Comparison of ENCODE assay signal across 8 mouse cellular contexts in genomic region chr13:104288226-104288859, GRCm38 (mm10). TPM values are rescaled to one million over a fixed set of nuclear protein-coding genes. Genes with fewer than 3 reads are reported as not detected.
A peak's percentile ranks its signal among the peaks of the same experiment; 100 is the strongest.
DNase-seq lines count a peak whose midpoint lies in the region; ATAC-seq and TF ChIP-seq lines count a peak whose summit lies in the region.

No protein-coding gene starts in this region.

- TF ChIP-seq POLR2A in bone marrow, adult 2 months (IDR thresholded peaks at IDR 0.05; ENCODE audit: borderline replicate concordance, control insufficient read depth, low read depth, low read length), result no peak

- H3K36me3 ChIP-seq in embryonic facial prominence, embryonic 15.5 days, result no peaks in the 10 kb centered on the region
- H3K36me3 ChIP-seq in heart, embryonic 12.5 days, result no peaks in the 10 kb centered on the region
- no peaks in the 10 kb centered on the region for H3K36me3 ChIP-seq in kidney, embryonic 14.5 days (ENCODE audit: control insufficient read depth, insufficient read depth, low read length)
- no peaks in the 10 kb centered on the region for H3K36me3 ChIP-seq in liver, embryonic 16.5 days (ENCODE audit: control insufficient read depth, insufficient read depth)

- DNase-seq in neural tube, embryonic 10.5 days (ENCODE audit: extremely low spot score, low spot score), result peak; percentile 50
- peak; percentile 74 for DNase-seq in urinary bladder, postnatal 14 days (ENCODE audit: low spot score)

- no peak overlapping the region for H3K27ac ChIP-seq in bone marrow, adult 2 months (ENCODE audit: control insufficient read depth, insufficient read depth, low read depth, low read length, poor library complexity)
- peak overlapping the region; percentile 91 for H3K27ac ChIP-seq in embryonic facial prominence, embryonic 15.5 days (replicated peaks)
- peak overlapping the region; percentile 86 for H3K27ac ChIP-seq in heart, embryonic 12.5 days (ENCODE audit: poor library complexity, severe bottlenecking)
- peak overlapping the region; percentile 4; the same call in 1 of the 2 replicates for H3K27ac ChIP-seq in kidney, embryonic 14.5 days (ENCODE audit: low read depth, low read length)
- peak overlapping the region; percentile 30; the same call in 1 of the 2 replicates for H3K27ac ChIP-seq in liver, embryonic 16.5 days (ENCODE audit: low read length)

- peak; percentile 7 for ATAC-seq in CD4-positive, CD25-positive, alpha-beta regulatory T cell, adult 4 months
- ATAC-seq in embryonic facial prominence, embryonic 15.5 days (ENCODE audit: insufficient number of reproducible peaks, low FRiP score, low TSS enrichment, low read depth), result no peak
- peak; percentile 33; the same call in 1 of the 2 replicates for ATAC-seq in heart, embryonic 12.5 days (ENCODE audit: insufficient number of reproducible peaks, low FRiP score)
- peak; percentile 77; the same call in 1 of the 2 replicates for ATAC-seq in kidney, embryonic 14.5 days (ENCODE audit: low FRiP score, low TSS enrichment)
- ATAC-seq in liver, embryonic 16.5 days (ENCODE audit: low read depth), result peak; percentile 58

- no peaks in the 10 kb centered on the region for H3K27me3 ChIP-seq in embryonic facial prominence, embryonic 15.5 days
- no peaks in the 10 kb centered on the region for H3K27me3 ChIP-seq in heart, embryonic 12.5 days (replicated peaks)
- no peaks in the 10 kb centered on the region for H3K27me3 ChIP-seq in kidney, embryonic 14.5 days (ENCODE audit: control insufficient read depth, insufficient read depth, low read length)
- no peaks in the 10 kb centered on the region for H3K27me3 ChIP-seq in liver, embryonic 16.5 days (ENCODE audit: control insufficient read depth, insufficient read depth, low read depth, low read length)

- under 1% methylated on average over 7 of the region's 7 CpGs for WGBS in bone marrow, adult 2 months
- WGBS in embryonic facial prominence, embryonic 15.5 days, result under 1% methylated on average over 7 of the region's 7 CpGs
- WGBS in heart, embryonic 12.5 days, result under 1% methylated on average over 7 of the region's 7 CpGs
- WGBS in kidney, embryonic 14.5 days, result under 1% methylated on average over 7 of the region's 7 CpGs
- WGBS in liver, embryonic 16.5 days (ENCODE audit: insufficient replicate concordance), result 2% methylated on average over 7 of the region's 7 CpGs

- H3K4me2 ChIP-seq in embryonic facial prominence, embryonic 15.5 days (replicated peaks), result peak overlapping the region; percentile 59
- peak overlapping the region; percentile 58 for H3K4me2 ChIP-seq in heart, embryonic 12.5 days
- H3K4me2 ChIP-seq in kidney, embryonic 14.5 days (replicated peaks; ENCODE audit: low read depth, low read length), result peak overlapping the region; percentile 67
- H3K4me2 ChIP-seq in liver, embryonic 16.5 days (ENCODE audit: low read depth, low read length), result peak overlapping the region; percentile 92

- H3K9ac ChIP-seq in embryonic facial prominence, embryonic 15.5 days, result no peak overlapping the region
- H3K9ac ChIP-seq in heart, embryonic 12.5 days, result peak overlapping the region; percentile 62
- peak overlapping the region; percentile 55 for H3K9ac ChIP-seq in kidney, embryonic 14.5 days (ENCODE audit: low read depth, low read length)
- 0 out of 2 replicates have a peak overlapping the region, but pooled peaks have one; percentile 5 for H3K9ac ChIP-seq in liver, embryonic 16.5 days (ENCODE audit: low read depth, low read length)

- TF ChIP-seq CTCF in bone marrow, adult 2 months (IDR thresholded peaks at IDR 0.05; ENCODE audit: control insufficient read depth, insufficient read depth, low read length), result no peak

- no peaks in the 10 kb centered on the region for H3K9me3 ChIP-seq in embryonic facial prominence, embryonic 15.5 days (replicated peaks)
- H3K9me3 ChIP-seq in heart, embryonic 12.5 days (replicated peaks), result no peaks in the 10 kb centered on the region
- H3K9me3 ChIP-seq in kidney, embryonic 14.5 days (ENCODE audit: control insufficient read depth, low read length), result no peaks in the 10 kb centered on the region
- H3K9me3 ChIP-seq in liver, embryonic 16.5 days (replicated peaks; ENCODE audit: control insufficient read depth, low read length), result no peaks in the 10 kb centered on the region

- H3K4me1 ChIP-seq in bone marrow, adult 2 months (ENCODE audit: control insufficient read depth, insufficient read depth, low read length), result no peaks in the 10 kb centered on the region
- peaks cover 11% of the 10 kb centered on the region; the same call in 1 of the 2 replicates for H3K4me1 ChIP-seq in embryonic facial prominence, embryonic 15.5 days
- H3K4me1 ChIP-seq in heart, embryonic 12.5 days (replicated peaks), result no peaks in the 10 kb centered on the region
- H3K4me1 ChIP-seq in kidney, embryonic 14.5 days (ENCODE audit: control insufficient read depth, insufficient read depth, low read length), result peaks cover 10% of the 10 kb centered on the region; the same call in 1 of the 2 replicates
- peaks cover 8% of the 10 kb centered on the region for H3K4me1 ChIP-seq in liver, embryonic 16.5 days (ENCODE audit: control insufficient read depth, low read depth, low read length)

- peak overlapping the region; percentile 52 for H3K4me3 ChIP-seq in bone marrow, adult 2 months (replicated peaks; ENCODE audit: control insufficient read depth, low read depth, low read length)
- H3K4me3 ChIP-seq in embryonic facial prominence, embryonic 15.5 days (replicated peaks), result peak overlapping the region; percentile 52
- peak overlapping the region; percentile 55 for H3K4me3 ChIP-seq in heart, embryonic 12.5 days
- peak overlapping the region; percentile 47 for H3K4me3 ChIP-seq in kidney, embryonic 14.5 days (ENCODE audit: low read length)
- H3K4me3 ChIP-seq in liver, embryonic 16.5 days (ENCODE audit: low read depth, low read length), result peak overlapping the region; percentile 69

RNA-seq across cellular contexts. Expression of gene Adamts6, which starts 0.7 kb away (rescaled TPM):
- 10 to 100 TPM; 24.2 to 26.5 TPM for polyA plus RNA-seq in CD4-positive, CD25-positive, alpha-beta regulatory T cell, adult 4 months (2017; shearing (Covaris generic))
- polyA plus RNA-seq in bone marrow, adult 2 months (2011; ENCODE audit: insufficient read depth, insufficient read length, low replicate concordance, missing spikeins), result 0.52 and 1.4 TPM in 2 replicates
- 1.9 and 2.4 TPM in 2 replicates for polyA plus RNA-seq in embryonic facial prominence, embryonic 15.5 days (2015; fragmentation: Nextera tagmentation; extraction: Ambion mirVana)
- polyA plus RNA-seq in heart, embryonic 12.5 days (2016; fragmentation: Nextera tagmentation; extraction: Ambion mirVana), result 5.7 and 6.8 TPM in 2 replicates
- polyA plus RNA-seq in kidney, embryonic 14.5 days (2014; fragmentation: Nextera tagmentation; extraction: Ambion mirVana), result 2.8 and 4.8 TPM in 2 replicates
- polyA plus RNA-seq in liver, embryonic 16.5 days (2015; fragmentation: Nextera tagmentation; extraction: Ambion mirVana), result 0.25 and 0.27 TPM in 2 replicates

RNA-seq across cellular contexts. Expression of gene Ppwd1, which starts 59.7 kb away (rescaled TPM):
- 10 to 100 TPM; 14.9 to 15.6 TPM for polyA plus RNA-seq in CD4-positive, CD25-positive, alpha-beta regulatory T cell, adult 4 months (2017; shearing (Covaris generic))
- 12.2 and 16.4 TPM in 2 replicates for polyA plus RNA-seq in bone marrow, adult 2 months (2011; ENCODE audit: insufficient read depth, insufficient read length, low replicate concordance, missing spikeins)
- 14.7 TPM in 2 replicates for polyA plus RNA-seq in embryonic facial prominence, embryonic 15.5 days (2015; fragmentation: Nextera tagmentation; extraction: Ambion mirVana)
- 10.6 and 11.0 TPM in 2 replicates for polyA plus RNA-seq in heart, embryonic 12.5 days (2016; fragmentation: Nextera tagmentation; extraction: Ambion mirVana)
- polyA plus RNA-seq in kidney, embryonic 14.5 days (2014; fragmentation: Nextera tagmentation; extraction: Ambion mirVana), result 19.5 and 21.9 TPM in 2 replicates
- 8.4 TPM in 2 replicates for polyA plus RNA-seq in liver, embryonic 16.5 days (2015; fragmentation: Nextera tagmentation; extraction: Ambion mirVana)

RNA-seq across cellular contexts. Expression of gene Cenpk, which starts 59.9 kb away (rescaled TPM):
- polyA plus RNA-seq in CD4-positive, CD25-positive, alpha-beta regulatory T cell, adult 4 months (2017; shearing (Covaris generic)), result 1 to 10 TPM; 2.6 to 5.6 TPM
- 20.8 and 22.4 TPM in 2 replicates for polyA plus RNA-seq in bone marrow, adult 2 months (2011; ENCODE audit: insufficient read depth, insufficient read length, low replicate concordance, missing spikeins)
- polyA plus RNA-seq in embryonic facial prominence, embryonic 15.5 days (2015; fragmentation: Nextera tagmentation; extraction: Ambion mirVana), result 45.1 and 53.4 TPM in 2 replicates
- 50.1 and 53.8 TPM in 2 replicates for polyA plus RNA-seq in heart, embryonic 12.5 days (2016; fragmentation: Nextera tagmentation; extraction: Ambion mirVana)
- 80.3 and 123 TPM in 2 replicates for polyA plus RNA-seq in kidney, embryonic 14.5 days (2014; fragmentation: Nextera tagmentation; extraction: Ambion mirVana)
- polyA plus RNA-seq in liver, embryonic 16.5 days (2015; fragmentation: Nextera tagmentation; extraction: Ambion mirVana), result 50.1 and 64.2 TPM in 2 replicates
